Mouse (Mus musculus): ENCODE measurements around the gene Gprin1. TPM values are rescaled to one million over a fixed set of nuclear protein-coding genes. Genes with fewer than 3 reads are reported as not detected.

The Gprin1 gene
- polyA plus RNA-seq, 1 experiment from 2014 or later = not detected

DNA sequence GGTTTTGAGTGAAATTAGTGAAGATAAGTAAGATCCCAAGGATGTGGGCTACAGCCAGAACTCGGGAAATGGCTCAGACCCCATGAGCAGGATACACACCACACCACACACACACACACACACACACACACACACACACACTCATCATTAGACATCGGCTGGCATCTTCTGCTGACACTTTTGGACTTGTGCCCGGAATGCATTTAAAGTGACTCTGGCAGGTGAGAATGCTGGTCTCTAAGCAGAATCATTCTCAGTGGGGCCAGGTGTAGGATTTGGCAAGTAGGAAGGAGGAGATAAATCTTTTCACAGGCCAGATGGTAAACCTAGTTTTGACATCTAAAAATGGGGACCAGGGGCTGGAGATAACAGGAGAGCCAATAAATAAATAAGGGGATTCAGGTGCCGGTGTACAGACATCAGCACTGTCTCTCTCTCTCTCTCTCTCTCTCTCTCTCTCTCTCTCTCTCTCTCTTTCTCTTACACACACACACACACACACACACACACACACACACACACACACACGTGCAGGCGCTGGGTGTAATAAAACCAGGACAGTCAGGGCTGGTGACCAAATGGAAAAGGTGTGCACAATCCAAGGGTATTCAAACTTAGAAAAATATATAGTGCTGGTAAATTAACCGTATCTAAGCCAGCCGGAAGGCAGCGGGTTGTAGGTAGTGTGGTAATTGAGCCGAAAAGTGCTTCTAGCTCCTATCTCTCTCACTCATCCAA is 7.6 kb upstream of the Gprin1 start:
- ATAC-seq (no peak), DNase-seq (ENCODE audit: low spot score) (no peak)
- 42% methylated on average over 10 of the region's 10 CpGs for WGBS
- Histone ChIP-seq H3K4me1 (ENCODE audit: insufficient read depth, low read depth, low read length) (no peaks in the 10 kb centered on the region; the same call in 1 of the 2 replicates), H3K4me2 (replicated peaks; ENCODE audit: low read depth, low read length) (no peak overlapping the region), H3K36me3 (ENCODE audit: insufficient read depth, low read length) (no peaks in the 10 kb centered on the region), H3K9ac (replicated peaks; ENCODE audit: low read depth) (no peak overlapping the region), H3K27me3 (replicated peaks; ENCODE audit: insufficient read depth, low read length) (peaks cover 23% of the 10 kb centered on the region), H3K4me3 (ENCODE audit: low read depth, low read length) (no peak overlapping the region), H3K27ac (ENCODE audit: low read length) (no peak overlapping the region), H3K9me3 (ENCODE audit: low read length) (no peaks in the 10 kb centered on the region)
- TF ChIP-seq CTCF (IDR thresholded peaks at IDR 0.05) (no peak), EP300 (IDR thresholded peaks at IDR 0.05) (no peak)

DNA sequence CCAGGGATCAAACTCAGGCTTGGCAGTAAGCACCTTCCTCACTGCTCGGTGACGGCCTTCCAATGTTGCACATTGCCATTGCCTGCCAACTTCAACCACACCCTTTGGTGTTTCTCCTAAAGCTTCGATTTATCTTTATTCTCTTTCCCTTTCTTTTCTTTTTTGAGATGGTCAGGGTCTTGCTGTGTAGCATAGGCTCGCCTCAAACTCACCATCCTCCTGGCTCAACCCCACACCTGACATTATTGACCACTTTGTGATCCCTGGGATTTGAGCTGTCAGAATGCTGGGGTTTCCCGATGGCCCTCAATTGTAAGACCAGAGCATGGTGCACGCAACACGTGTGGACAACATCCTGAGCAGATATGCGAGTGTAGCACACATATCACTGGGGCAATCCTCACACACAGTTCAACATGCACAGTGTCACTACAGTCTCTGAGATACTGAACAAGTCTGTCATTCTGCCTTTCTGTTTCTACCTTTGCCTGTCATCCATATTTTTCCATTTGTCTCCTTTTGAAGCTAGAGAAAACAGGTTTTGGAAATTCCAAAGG is 6.6 kb upstream of the Gprin1 start:
- H3K4me1 ChIP-seq (ENCODE audit: insufficient read depth, low read depth, low read length) = no peaks in the 10 kb centered on the region; the same call in 1 of the 2 replicates
- no peak overlapping the region for H3K4me2 ChIP-seq (replicated peaks; ENCODE audit: low read depth, low read length)
- H3K9ac ChIP-seq (replicated peaks; ENCODE audit: low read depth) = no peak overlapping the region
- H3K27me3 ChIP-seq (replicated peaks; ENCODE audit: insufficient read depth, low read length) = peaks cover 23% of the 10 kb centered on the region
- no peaks in the 10 kb centered on the region for H3K9me3 ChIP-seq (ENCODE audit: low read length)
- no peaks in the 10 kb centered on the region for H3K36me3 ChIP-seq (ENCODE audit: insufficient read depth, low read length)
- ATAC-seq (no peak), DNase-seq (ENCODE audit: low spot score) (no peak)
- no peak overlapping the region for H3K4me3 ChIP-seq (ENCODE audit: low read depth, low read length)
- TF ChIP-seq EP300 (IDR thresholded peaks at IDR 0.05) (no peak), CTCF (IDR thresholded peaks at IDR 0.05) (no peak)
- WGBS = 86% methylated on average over 8 of the region's 8 CpGs
- no peak overlapping the region for H3K27ac ChIP-seq (ENCODE audit: low read length)

DNA sequence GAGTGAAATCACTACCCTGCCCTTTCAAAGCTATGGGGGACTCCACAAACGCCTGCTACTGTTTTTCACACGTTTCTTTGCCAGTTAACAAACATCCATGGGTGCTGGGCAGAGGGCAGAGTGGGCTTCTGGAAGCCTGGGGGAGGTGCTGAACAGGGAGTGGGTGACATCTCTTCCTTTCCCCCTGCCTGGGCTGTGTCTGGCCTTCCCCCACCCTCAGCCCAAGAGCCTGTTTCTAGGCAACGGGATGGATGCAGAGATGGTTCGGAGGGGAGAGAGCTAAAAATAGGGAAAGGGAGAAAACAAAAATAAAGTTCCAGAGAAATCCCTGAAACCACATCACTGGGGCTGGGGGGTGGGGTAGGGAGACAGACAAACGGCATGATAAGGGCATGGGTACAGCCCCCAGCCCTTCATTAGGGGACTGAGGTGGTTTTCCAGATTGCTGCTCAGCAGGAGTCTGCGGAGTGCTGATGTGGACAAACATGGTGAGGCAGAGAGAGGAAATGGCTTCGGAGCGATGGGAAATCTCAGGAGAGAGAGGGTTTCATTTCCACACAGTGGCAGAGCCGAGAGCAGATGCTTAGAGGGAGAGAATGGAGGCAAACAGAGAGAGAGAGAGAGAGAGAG is 5.6 kb upstream of the Gprin1 start:
- no peaks in the 10 kb centered on the region for H3K36me3 ChIP-seq (ENCODE audit: insufficient read depth, low read length)
- H3K27me3 ChIP-seq (replicated peaks; ENCODE audit: insufficient read depth, low read length) = peaks cover 26% of the 10 kb centered on the region
- DNase-seq (ENCODE audit: low spot score) (no peak), ATAC-seq (no peak)
- H3K9ac ChIP-seq (replicated peaks; ENCODE audit: low read depth) = no peak overlapping the region
- H3K4me1 ChIP-seq (ENCODE audit: insufficient read depth, low read depth, low read length) = no peaks in the 10 kb centered on the region; the same call in 1 of the 2 replicates
- H3K27ac ChIP-seq (ENCODE audit: low read length) = no peak overlapping the region
- no peak overlapping the region for H3K4me2 ChIP-seq (replicated peaks; ENCODE audit: low read depth, low read length)
- WGBS = 18% methylated on average over 9 of the region's 9 CpGs
- no peak for TF ChIP-seq CTCF (IDR thresholded peaks at IDR 0.05)
- no peak for TF ChIP-seq EP300 (IDR thresholded peaks at IDR 0.05)
- H3K9me3 ChIP-seq (ENCODE audit: low read length) = no peaks in the 10 kb centered on the region
- H3K4me3 ChIP-seq (ENCODE audit: low read depth, low read length) = no peak overlapping the region

DNA sequence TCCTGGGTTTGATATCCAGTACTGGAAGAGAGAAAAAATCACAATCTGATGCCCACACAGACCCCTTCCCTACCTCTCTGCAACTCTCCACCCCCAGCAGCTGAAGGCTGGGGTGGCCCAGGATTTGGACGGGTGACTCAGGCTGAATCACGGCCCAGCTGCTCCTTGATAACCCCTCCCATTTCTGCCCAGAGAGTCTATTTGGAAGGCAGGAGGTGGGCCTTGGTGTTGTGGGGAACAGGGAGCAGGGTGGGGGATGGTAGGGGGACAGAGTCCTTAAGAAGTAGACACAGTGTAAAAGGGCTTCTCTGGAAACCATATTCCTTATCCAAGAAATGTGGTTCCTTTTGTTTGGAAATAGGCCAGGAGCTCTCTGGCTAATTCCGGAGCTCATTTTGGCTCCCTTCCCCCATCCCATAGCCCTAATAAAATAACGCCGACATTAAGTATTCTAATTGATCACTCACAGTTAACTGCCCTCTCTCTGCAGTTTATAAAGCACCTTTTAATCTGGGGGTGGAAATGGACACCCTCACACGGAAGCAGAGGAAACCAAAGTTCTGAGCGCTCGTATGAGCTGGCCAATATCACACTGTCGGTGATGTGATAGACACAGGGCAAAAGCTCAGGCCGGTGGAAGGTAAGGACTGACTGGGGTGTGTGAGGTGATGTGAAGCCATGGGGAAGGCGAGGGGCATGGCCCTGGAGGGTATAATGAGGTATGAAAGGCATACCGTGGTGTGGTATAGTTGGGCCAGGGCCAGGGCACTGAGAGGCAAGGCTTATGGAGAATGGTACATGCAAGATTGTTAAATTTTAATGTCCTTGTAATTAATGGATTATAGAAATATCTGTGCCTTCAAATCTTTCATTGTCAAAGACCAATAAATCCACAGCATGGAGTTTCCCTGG is 4.8 kb upstream of the Gprin1 start:
- WGBS = 39% methylated on average over 12 of the region's 12 CpGs
- no peak overlapping the region for H3K27ac ChIP-seq (ENCODE audit: low read length)
- no peak overlapping the region for H3K4me3 ChIP-seq (ENCODE audit: low read depth, low read length)
- no peak for TF ChIP-seq EP300 (IDR thresholded peaks at IDR 0.05)
- no peak for TF ChIP-seq CTCF (IDR thresholded peaks at IDR 0.05)
- H3K4me2 ChIP-seq (replicated peaks; ENCODE audit: low read depth, low read length) = no peak overlapping the region
- ATAC-seq = no peak
- peaks cover 34% of the 10 kb centered on the region for H3K27me3 ChIP-seq (replicated peaks; ENCODE audit: insufficient read depth, low read length)
- DNase-seq (ENCODE audit: low spot score) = no peak
- H3K4me1 ChIP-seq (ENCODE audit: insufficient read depth, low read depth, low read length) = peaks cover 5% of the 10 kb centered on the region; the same call in 1 of the 2 replicates
- H3K36me3 ChIP-seq (ENCODE audit: insufficient read depth, low read length) = no peaks in the 10 kb centered on the region
- no peaks in the 10 kb centered on the region for H3K9me3 ChIP-seq (ENCODE audit: low read length)
- no peak overlapping the region for H3K9ac ChIP-seq (replicated peaks; ENCODE audit: low read depth)

DNA sequence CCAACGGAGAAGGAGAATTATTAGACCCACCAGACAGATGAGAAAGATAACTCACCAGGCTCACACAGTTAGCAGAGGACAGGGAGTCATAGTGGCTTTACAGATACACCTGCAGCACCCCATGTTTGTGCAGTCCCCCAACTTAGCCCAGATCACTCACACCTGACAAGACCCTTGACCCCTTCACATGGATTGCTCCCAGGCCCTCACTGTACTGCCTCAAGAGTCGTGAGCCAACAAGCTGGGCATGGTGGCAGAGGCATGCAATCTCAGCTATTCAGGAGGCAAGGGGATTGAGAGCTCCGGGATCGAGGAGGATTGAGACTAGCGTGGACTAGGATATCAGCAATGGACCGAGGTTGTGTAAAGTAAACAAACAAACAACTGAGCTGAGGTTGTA is 4.1 kb upstream of the Gprin1 start:
- Histone ChIP-seq H3K4me2 (replicated peaks; ENCODE audit: low read depth, low read length) (no peak overlapping the region), H3K9ac (replicated peaks; ENCODE audit: low read depth) (no peak overlapping the region), H3K9me3 (ENCODE audit: low read length) (no peaks in the 10 kb centered on the region), H3K27me3 (replicated peaks; ENCODE audit: insufficient read depth, low read length) (peaks cover 27% of the 10 kb centered on the region), H3K4me1 (ENCODE audit: insufficient read depth, low read depth, low read length) (peaks cover 5% of the 10 kb centered on the region; the same call in 1 of the 2 replicates), H3K36me3 (ENCODE audit: insufficient read depth, low read length) (no peaks in the 10 kb centered on the region), H3K27ac (ENCODE audit: low read length) (no peak overlapping the region), H3K4me3 (ENCODE audit: low read depth, low read length) (no peak overlapping the region)
- no peak for TF ChIP-seq CTCF (IDR thresholded peaks at IDR 0.05)
- no peak for TF ChIP-seq EP300 (IDR thresholded peaks at IDR 0.05)
- ATAC-seq = no peak
- WGBS = 52% methylated on average over 6 of the region's 6 CpGs
- DNase-seq (ENCODE audit: low spot score) = no peak

DNA sequence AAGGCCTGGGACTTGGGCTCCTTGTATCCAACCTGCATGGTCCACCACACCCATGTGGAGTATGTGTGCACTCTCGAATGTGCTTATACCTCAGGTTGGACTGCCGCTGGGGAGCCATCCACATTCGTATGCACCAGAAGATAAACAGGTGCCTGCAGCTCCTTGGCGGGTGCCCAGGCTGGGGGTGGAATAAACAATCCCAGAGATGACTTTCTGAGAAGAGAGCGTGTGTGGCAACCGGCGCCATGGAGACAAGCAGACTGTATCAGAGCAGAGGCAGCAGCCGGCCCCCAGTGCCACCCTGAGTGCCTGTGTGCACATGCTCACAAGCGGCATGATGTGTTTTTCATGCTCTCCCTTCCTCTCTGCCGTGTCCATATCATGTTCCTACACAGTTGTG is 3.0 kb upstream of the Gprin1 start:
- ATAC-seq (no peak), DNase-seq (ENCODE audit: low spot score) (no peak)
- H3K27me3 ChIP-seq (replicated peaks; ENCODE audit: insufficient read depth, low read length) = peaks cover 18% of the 10 kb centered on the region
- no peak overlapping the region for H3K9ac ChIP-seq (replicated peaks; ENCODE audit: low read depth)
- no peaks in the 10 kb centered on the region for H3K9me3 ChIP-seq (ENCODE audit: low read length)
- H3K4me1 ChIP-seq (ENCODE audit: insufficient read depth, low read depth, low read length) = peaks cover 5% of the 10 kb centered on the region; the same call in 1 of the 2 replicates
- H3K36me3 ChIP-seq (ENCODE audit: insufficient read depth, low read length) = no peaks in the 10 kb centered on the region
- no peak overlapping the region for H3K4me2 ChIP-seq (replicated peaks; ENCODE audit: low read depth, low read length)
- 60% methylated on average over 10 of the region's 10 CpGs for WGBS
- TF ChIP-seq EP300 (IDR thresholded peaks at IDR 0.05) = no peak
- no peak for TF ChIP-seq CTCF (IDR thresholded peaks at IDR 0.05)
- no peak overlapping the region for H3K27ac ChIP-seq (ENCODE audit: low read length)
- H3K4me3 ChIP-seq (ENCODE audit: low read depth, low read length) = no peak overlapping the region
